Mouse (Mus musculus) brain, embryonic 14.5 days (tissue): ENCODE measurements around the gene Vmn1r81. TPM values are rescaled to one million over a fixed set of nuclear protein-coding genes. Genes with fewer than 3 reads are reported as not detected.

Source experiments
- DNase-seq: peaks from one replicate; pipeline ENCODE4 v3.0.0-alpha.2; 2011; ENCODE audit warnings: low read depth
- CTCF ChIP-seq: fragments of 200-500 bp; IDR thresholded peaks from 2 replicates; pipeline ENCODE4 v1.5.1; 2012; ENCODE audit warnings: inconsistent platforms, mild to moderate bottlenecking, moderate library complexity, borderline replicate concordance; ENCODE audit not compliant: insufficient read depth, insufficient read length; ENCODE audit errors: extremely low read depth
- POLR2A ChIP-seq: fragments of 200-500 bp; IDR thresholded peaks from 2 replicates; pipeline ENCODE4 v1.6.1; 2012; ENCODE audit warnings: mild to moderate bottlenecking, inconsistent platforms, borderline replicate concordance; ENCODE audit not compliant: poor library complexity, insufficient read depth, insufficient read length, severe bottlenecking; ENCODE audit errors: extremely low read depth
- polyA plus RNA-seq: library from polyadenylated mRNA; depleted of rRNA; stranded (reverse); fragments of >200 nt; gene quantifications from 2 replicates; pipeline ENCODE4 v1.2.3, GENCODE M21; 2012; rRNA removed

Vmn1r81 gene
- not detected in 2 replicates for polyA plus RNA-seq

DNA sequence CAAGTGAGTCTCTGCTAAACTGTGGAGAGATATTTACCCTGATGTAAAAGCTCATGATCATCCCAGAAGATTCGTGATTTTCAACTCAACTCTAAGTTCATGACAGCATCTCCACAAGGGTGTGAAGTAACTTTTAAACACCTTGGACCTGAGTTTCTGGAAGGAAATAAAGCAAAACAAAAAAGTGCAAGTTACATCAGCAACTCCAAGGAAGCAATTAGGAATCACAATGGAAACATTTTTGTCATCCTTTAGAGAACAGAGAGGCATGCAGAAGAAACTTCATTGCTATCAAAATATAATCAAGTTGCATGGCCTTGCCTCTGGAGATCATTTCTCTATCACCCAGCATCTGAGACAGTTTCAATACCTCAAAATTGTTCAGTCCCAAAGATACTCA lies at the start of gene Vmn1r81:
Gene Vmn1r81 (minus strand): TSS at position 101 of the 400 bp plus-strand sequence.
- TF ChIP-seq POLR2A: no peak
- TF ChIP-seq CTCF: no peak
- no peak for DNase-seq

DNA sequence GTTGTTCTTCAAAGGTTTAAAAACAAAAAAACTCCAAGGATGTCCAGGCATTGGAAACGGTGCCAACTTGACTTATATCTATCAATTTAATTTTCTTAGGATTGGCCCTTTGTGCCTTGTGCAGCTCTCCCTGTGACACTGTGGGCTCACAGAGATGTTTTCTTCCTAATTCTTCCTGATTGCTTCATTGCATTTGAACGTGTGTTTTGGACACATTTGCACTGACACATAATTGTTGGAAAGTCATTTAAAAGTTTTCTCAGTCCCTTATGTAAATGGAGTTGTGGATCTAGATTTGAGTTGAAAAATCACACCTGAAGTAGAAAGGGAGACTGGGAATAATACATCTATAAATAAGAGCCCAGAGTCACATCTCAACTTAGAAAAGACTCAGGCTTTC lies 32.1 kb upstream of the Vmn1r81 start, which contains the start of gene Vmn1r82:
Gene Vmn1r82 (plus strand): TSS at position 301 of the 400 bp plus-strand sequence.
- DNase-seq: no peak
- TF ChIP-seq CTCF (no peak), POLR2A (no peak)

DNA sequence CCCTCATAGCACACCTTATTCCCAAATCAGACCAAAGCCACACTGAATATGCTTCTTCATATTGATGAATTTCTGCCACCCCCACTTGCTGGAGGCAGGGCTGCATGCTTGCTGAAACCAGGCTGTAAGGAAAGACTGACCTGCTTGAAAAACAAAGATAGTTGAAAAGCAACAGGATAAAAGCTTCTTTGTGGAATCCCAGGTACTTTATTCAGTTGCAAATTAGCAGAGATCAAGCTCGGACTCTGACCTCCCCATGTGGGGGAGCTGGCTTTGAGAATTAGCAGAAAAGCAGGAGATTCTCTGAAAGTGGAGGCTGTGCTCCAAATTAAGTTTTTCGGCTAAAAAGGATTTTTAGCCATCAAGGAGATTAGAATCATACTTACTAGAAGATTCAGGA lies 63.9 kb downstream of the Vmn1r81 start:
- no peak for TF ChIP-seq CTCF
- no peak for TF ChIP-seq POLR2A
- no peak for DNase-seq

Other genes with a start within 250 kb of the Vmn1r81 start
- not detected in 2 replicates for gene Vmn1r77, start 231.5 kb downstream of the Vmn1r81 start, polyA plus RNA-seq
- gene Vmn1r78, start 118.0 kb downstream of the Vmn1r81 start, polyA plus RNA-seq: not detected in 2 replicates
- gene Vmn1r79, start 97.0 kb downstream of the Vmn1r81 start, polyA plus RNA-seq: not detected in 2 replicates
- gene Vmn1r80, start 79.0 kb downstream of the Vmn1r81 start, polyA plus RNA-seq: not detected in 2 replicates
- gene Vmn1r82, start 32.2 kb upstream of the Vmn1r81 start, polyA plus RNA-seq: not detected in 2 replicates
- gene Vmn1r83, start 61.2 kb upstream of the Vmn1r81 start, polyA plus RNA-seq: not detected in 2 replicates
- gene Vmn1r84, start 101.0 kb upstream of the Vmn1r81 start, polyA plus RNA-seq: not detected in 2 replicates
- gene Zfp551, start 154.5 kb upstream of the Vmn1r81 start, polyA plus RNA-seq: 3.8 and 5.8 TPM in 2 replicates
- gene Zfp606, start 210.0 kb upstream of the Vmn1r81 start, polyA plus RNA-seq: 17.6 and 20.6 TPM in 2 replicates
- gene 2900092C05Rik, start 244.2 kb upstream of the Vmn1r81 start, polyA plus RNA-seq: not detected in 2 replicates